Mouse (Mus musculus) testis, adult 2 months (tissue): Measurements from ENCODE around the gene Thbs3.

Experiments
- CTCF ChIP-seq: fragments of 200-500 bp; IDR thresholded peaks from 2 replicates; pipeline ENCODE4 v1.5.1; 2012; ENCODE audit warnings: low read depth, mild to moderate bottlenecking, inconsistent platforms, low read length, moderate library complexity; ENCODE audit not compliant: control insufficient read depth, insufficient read depth, insufficient replicate concordance
- POLR2A ChIP-seq: fragments of 200-500 bp; IDR thresholded peaks from 2 replicates; pipeline ENCODE4 v1.6.1; 2012; ENCODE audit warnings: low read depth, mild to moderate bottlenecking, inconsistent platforms, low read length, moderate library complexity; ENCODE audit not compliant: control insufficient read depth

- TF ChIP-seq POLR2A (no peak), CTCF (no peak)
These were observed 40.0 kb downstream of the Thbs3 start for GRCm38 (mm10) chr3:89254994-89255393.
